Mouse (Mus musculus): Measurements from ENCODE around the gene Tcp11l2.

Gene Tcp11l2

DNA sequence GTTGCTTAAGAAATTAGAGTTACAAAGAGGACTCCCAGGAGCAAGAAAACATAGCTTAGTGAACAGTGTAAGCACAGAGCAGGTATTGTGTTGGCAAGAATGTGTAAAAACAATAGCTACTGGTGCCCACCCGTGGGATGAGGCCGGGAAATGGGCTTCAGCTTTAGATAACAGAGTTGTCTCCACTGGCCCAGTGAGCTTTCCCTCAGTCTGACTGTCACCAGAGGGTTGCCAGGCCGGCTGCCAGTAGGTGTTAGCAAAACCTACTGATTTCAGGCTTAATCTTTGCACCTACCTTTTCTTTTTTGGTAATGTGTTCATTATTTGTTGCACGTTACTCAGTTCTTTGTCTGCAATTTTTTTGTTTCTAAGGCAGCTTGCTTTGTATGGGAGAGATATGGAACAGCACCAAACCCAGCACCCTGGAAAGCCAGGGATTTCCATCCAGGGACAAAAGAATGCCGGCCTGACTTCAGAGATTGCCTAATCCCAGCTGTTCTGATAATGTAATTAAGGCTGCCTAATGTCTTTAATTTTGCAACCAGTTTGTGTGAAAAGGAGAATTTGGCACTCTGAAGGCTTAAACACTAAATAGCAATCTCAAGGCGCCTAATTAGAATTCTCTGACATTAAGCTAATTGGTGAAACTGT lies 81.1 kb downstream of the Tcp11l2 start:
- DNase-seq, result no peak

DNA sequence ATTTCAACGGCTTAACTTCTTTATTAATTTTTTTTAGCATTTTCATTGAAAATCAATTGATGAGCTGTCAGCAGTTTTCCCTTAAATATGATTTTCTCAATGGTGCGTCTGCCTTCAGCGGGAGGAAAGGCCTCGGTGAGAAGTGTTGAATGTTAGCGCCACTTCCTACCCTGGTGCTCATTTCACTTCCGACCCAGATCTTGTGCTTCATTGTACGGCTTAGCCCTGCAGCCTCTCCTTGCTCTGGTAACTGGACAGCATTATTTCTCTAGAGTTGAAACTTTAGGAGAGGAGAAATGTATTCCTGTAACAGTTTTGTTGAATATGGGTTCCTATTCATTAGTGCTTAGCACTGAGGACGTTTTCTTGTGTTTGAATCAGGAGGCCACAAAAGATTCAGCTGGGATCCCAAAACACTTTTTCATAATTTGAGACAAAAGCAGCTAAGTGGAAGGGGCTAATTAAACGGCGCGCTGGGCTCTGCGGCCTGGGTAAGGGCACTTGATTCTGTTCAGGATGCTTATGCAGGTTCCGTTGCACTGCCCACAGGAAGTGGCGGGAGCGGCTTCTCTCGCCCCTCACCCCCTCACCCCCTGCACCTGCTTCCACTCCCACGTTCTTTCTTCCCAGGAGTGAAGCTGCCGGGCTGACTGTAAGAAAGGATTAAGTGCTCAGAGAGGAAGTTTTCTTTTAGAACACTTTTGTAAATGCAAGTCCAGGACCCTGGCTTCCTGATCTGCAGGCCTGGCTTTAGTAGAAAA lies 81.8 kb downstream of the Tcp11l2 start:
- DNase-seq, result no peak

DNA sequence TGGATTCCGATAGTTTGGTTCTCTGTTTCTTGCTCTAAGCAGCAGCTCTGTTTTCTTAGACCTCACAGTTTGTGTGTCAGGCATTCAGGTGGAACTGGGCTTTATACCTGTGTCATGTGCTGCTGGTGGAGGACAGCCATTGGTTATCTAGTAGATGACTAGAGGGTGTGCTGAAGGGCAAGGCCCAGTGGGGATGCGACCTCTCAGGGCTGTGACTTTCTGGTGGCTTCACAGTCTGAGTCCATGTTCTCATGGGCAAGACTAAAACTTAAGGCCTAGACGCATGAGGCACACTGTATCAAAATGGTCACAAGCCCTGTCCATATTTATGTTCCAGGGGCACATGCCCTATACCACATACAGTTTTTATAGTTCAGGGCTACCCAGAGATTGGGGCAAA lies 82.9 kb downstream of the Tcp11l2 start:
- no peak for DNase-seq

DNA sequence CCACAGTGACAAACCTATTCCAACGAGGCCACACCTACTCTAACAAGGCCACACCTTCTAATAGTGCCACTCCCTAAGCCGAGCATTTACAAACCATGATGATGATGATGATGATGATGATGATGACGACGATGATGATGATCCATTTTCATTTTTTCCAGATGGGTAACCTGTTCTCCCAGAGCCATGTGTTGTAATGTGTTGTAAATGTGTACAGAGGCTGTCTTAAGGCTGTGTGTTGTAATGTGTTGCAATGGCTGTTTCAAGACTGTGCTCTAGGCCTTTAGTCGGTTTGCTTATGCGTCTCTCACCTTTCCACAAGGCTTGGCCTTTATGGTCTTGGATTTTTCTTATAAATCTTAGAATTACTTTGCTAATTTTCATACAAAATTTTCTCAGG lies 85.7 kb downstream of the Tcp11l2 start:
- no peak for DNase-seq
